Mouse (Mus musculus): Measurements from ENCODE around the gene Retn. TPM values are rescaled to one million over a fixed set of nuclear protein-coding genes. Genes with fewer than 3 reads are reported as not detected.

The Retn gene
- polyA plus RNA-seq, 1 experiment from 2014 or later, result not detected

DNA sequence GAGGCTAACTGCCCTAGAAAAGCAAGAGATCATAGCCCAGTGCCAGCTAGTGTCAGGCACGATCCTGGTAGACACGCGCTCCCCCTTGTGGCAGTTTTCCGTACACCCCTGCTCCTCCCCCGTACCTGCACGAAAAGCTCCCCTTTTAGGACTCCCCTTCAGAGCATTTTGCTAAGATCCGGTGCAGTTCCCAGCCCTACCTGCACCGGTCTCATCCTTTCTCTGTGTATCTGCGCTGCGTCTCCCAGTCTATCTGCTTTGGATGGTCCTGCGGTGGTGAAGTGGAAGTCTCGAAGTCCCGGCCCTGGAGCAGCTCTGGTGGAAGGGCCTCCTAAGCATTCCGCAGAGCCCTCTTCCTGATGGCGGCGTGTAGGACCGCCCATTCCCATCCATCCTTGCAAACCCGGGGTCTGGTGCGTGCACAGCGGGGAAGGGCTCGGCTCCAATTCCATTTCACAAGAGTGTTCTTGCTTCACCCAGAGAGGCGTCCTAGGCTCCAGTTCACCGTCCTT is 16.5 kb downstream of the Retn start, which contains the start of gene Fcor:
Fcor (minus strand) TSS at position 383 of the 512 bp plus-strand sequence.
- no peaks in the 10 kb centered on the region for H3K27me3 ChIP-seq (ENCODE audit: control insufficient read depth, insufficient read depth, low read length)
- ATAC-seq (ENCODE audit: low FRiP score), result peak; percentile 86

DNA sequence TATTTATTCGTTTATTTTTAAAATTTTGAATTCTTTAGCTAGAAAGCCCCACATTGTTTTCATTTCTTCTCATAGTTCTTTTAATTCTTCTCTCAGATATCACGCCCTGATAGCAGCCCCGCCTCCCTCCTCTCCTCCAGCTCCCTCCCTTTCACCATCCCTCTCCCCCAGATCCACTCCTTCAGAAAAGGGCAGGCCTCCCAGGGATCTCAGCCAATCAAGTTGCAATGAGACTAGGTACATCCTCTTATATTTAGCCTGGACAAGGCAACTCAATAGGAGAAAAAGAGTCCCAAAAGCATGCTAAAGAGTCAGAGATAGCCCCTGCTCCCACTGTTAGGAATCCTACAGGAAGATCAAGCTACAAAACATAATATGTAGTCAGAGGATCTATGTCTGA is 19.1 kb downstream of the Retn start:
- Histone ChIP-seq H3K36me3 (ENCODE audit: control insufficient read depth, insufficient read depth, low read length) (0 out of 2 replicates have a peak, but pooled peaks cover 4% of the 10 kb centered on the region), H3K4me2 (replicated peaks; ENCODE audit: low read depth, low read length) (no peak overlapping the region), H3K4me3 (ENCODE audit: low read depth, low read length) (no peak overlapping the region), H3K9ac (ENCODE audit: low read depth, low read length) (no peak overlapping the region), H3K9me3 (ENCODE audit: control insufficient read depth, low read length) (no peaks in the 10 kb centered on the region), H3K27ac (ENCODE audit: low read depth, low read length) (no peak overlapping the region), H3K4me1 (replicated peaks; ENCODE audit: control insufficient read depth, insufficient read depth, low read length) (no peaks in the 10 kb centered on the region), H3K27me3 (ENCODE audit: control insufficient read depth, insufficient read depth, low read length) (no peaks in the 10 kb centered on the region)
- DNase-seq (ENCODE audit: low spot score) (no peak), ATAC-seq (ENCODE audit: low FRiP score) (no peak)
- 59% methylated on average over 3 of the region's 3 CpGs for WGBS

More for the DNA sequence above, 16.5 kb downstream of the Retn start, which contains the start of gene Fcor:
- H3K4me2 ChIP-seq (replicated peaks; ENCODE audit: low read depth, low read length), result peak within 1 kb of the TSS; percentile 74
- H3K9ac ChIP-seq (ENCODE audit: low read depth, low read length), result peak within 1 kb of the TSS; percentile 74
- under 1% methylated on average over 23 of the region's 23 CpGs for WGBS
- H3K4me3 ChIP-seq (ENCODE audit: low read depth, low read length), result peak within 1 kb of the TSS; percentile 46
- H3K9me3 ChIP-seq (ENCODE audit: control insufficient read depth, low read length), result no peaks in the 10 kb centered on the region
- no peaks in the 10 kb centered on the region for H3K36me3 ChIP-seq (ENCODE audit: control insufficient read depth, insufficient read depth, low read length)
- peak; percentile 89 for DNase-seq (ENCODE audit: low spot score)
- peak within 1 kb of the TSS; percentile 27 for H3K27ac ChIP-seq (ENCODE audit: low read depth, low read length)
- no peaks in the 10 kb centered on the region for H3K4me1 ChIP-seq (replicated peaks; ENCODE audit: control insufficient read depth, insufficient read depth, low read length)

DNA sequence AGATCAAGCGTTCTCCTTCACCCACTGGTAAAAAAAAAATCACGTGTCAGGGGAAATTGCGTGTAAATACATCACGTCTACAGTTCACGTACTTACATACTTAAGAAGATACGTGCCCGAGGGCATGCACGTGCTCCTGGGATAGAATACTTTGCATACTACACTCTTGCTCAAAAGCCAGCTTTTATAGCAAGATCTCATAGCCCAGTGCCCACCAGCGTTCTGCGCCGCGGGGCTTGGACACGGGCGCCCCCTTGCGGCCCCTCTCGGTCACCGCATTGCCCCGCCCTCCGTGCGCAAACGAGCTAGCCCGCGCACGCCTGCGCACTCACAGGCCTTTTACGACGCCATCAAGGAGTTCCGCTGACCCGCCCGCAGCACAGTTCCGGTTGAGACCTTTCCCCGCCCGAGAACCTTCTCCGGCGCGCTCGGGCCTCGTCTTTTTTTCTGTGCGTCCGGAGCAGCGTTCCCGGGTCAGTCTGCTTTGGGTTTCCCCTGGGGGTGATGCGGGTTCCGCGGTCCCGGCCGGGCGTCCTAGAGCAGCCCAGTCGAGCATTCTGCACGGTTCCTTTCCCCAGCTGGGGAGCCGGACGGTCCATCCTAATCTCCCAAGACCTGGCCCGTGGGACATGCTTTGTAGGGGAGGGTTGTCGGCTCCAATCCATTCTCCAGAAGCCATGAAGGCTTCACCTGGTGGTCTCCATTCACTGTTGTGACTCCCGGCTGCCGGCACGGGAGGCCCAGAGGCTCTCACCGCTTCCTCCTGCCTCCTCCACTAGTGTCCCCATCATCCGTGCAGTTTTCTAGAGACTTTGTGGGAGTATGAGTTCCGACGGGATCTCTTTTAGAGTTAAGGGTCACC is 20.8 kb downstream of the Retn start, which contains the start of gene Trappc5:
Trappc5 (plus strand) TSS at position 169 of the 862 bp plus-strand sequence.
- peak within 1 kb of the TSS; percentile 84 for H3K4me2 ChIP-seq (replicated peaks; ENCODE audit: low read depth, low read length)
- no peaks in the 10 kb centered on the region for H3K9me3 ChIP-seq (ENCODE audit: control insufficient read depth, low read length)
- ATAC-seq (ENCODE audit: low FRiP score) (peak; percentile 86), DNase-seq (ENCODE audit: low spot score) (peak; percentile 96)
- H3K4me1 ChIP-seq (replicated peaks; ENCODE audit: control insufficient read depth, insufficient read depth, low read length), result no peaks in the 10 kb centered on the region
- H3K4me3 ChIP-seq (ENCODE audit: low read depth, low read length), result peak within 1 kb of the TSS; percentile 88
- peak within 1 kb of the TSS; percentile 84 for H3K27ac ChIP-seq (ENCODE audit: low read depth, low read length)
- H3K9ac ChIP-seq (ENCODE audit: low read depth, low read length), result peak within 1 kb of the TSS; percentile 85
- no peaks in the 10 kb centered on the region for H3K27me3 ChIP-seq (ENCODE audit: control insufficient read depth, insufficient read depth, low read length)
- WGBS, result 2% methylated on average over 61 of the region's 61 CpGs
- H3K36me3 ChIP-seq (ENCODE audit: control insufficient read depth, insufficient read depth, low read length), result 0 out of 2 replicates have a peak, but pooled peaks cover 6% of the 10 kb centered on the region

DNA sequence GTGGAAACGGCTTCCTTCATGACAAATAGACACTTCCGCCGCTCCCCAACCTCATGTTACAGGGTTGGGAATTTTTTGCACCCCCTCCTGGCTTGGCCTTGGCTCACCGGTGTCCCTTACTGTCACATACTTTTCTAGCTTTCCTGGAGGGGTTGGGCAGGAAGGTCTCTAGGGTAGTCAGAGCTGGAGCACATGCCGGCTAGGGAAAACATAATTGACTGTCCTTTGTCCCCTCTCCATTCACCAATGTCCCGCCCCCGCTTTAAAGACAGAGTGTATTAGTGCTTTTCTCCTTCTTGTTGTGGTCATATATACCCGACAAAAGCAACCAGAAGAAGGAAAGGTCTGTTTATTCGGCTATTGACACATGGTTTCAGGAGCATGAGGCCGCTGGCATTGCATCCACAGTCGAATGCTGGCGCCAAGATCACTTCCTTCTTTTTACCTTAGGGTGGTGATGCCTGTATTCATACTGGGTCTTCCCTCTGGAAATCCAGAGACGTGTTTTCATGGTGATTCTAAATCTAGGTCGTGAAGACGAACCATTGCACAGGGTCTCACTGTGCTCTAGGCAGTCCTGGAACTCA is 21.5 kb downstream of the Retn start:
- WGBS, result 8% methylated on average over 15 of the region's 15 CpGs
- Histone ChIP-seq H3K27me3 (ENCODE audit: control insufficient read depth, insufficient read depth, low read length) (no peaks in the 10 kb centered on the region), H3K4me2 (replicated peaks; ENCODE audit: low read depth, low read length) (peak overlapping the region; percentile 84), H3K36me3 (ENCODE audit: control insufficient read depth, insufficient read depth, low read length) (0 out of 2 replicates have a peak, but pooled peaks cover 6% of the 10 kb centered on the region), H3K27ac (ENCODE audit: low read depth, low read length) (peak overlapping the region; percentile 84), H3K4me1 (replicated peaks; ENCODE audit: control insufficient read depth, insufficient read depth, low read length) (no peaks in the 10 kb centered on the region), H3K9me3 (ENCODE audit: control insufficient read depth, low read length) (no peaks in the 10 kb centered on the region), H3K9ac (ENCODE audit: low read depth, low read length) (peak overlapping the region; percentile 85), H3K4me3 (ENCODE audit: low read depth, low read length) (peak overlapping the region; percentile 88)
- ATAC-seq (ENCODE audit: low FRiP score) (peak; percentile 1; the same call in 1 of the 2 replicates), DNase-seq (ENCODE audit: low spot score) (no peak)

DNA sequence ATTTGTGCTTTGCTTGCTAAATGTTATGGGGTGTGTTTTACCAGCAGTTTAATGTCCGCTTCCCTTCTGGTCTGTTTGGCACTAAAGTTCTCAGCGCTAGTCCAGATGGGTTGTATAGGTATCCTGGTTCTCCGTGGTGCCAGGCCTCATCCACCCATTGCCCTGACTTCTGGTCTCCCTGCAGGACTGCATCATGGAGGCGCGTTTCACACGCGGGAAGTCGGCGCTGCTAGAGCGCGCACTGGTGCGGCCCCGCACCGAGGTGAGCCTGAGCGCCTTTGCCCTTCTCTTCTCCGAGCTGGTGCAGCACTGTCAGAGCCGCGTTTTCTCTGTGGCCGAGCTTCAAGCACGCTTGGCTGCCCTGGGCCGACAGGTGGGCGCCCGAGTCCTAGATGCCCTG is 23.3 kb downstream of the Retn start:
- Histone ChIP-seq H3K4me3 (ENCODE audit: low read depth, low read length) (no peak overlapping the region), H3K4me1 (replicated peaks; ENCODE audit: control insufficient read depth, insufficient read depth, low read length) (no peaks in the 10 kb centered on the region), H3K4me2 (replicated peaks; ENCODE audit: low read depth, low read length) (no peak overlapping the region), H3K27ac (ENCODE audit: low read depth, low read length) (no peak overlapping the region), H3K36me3 (ENCODE audit: control insufficient read depth, insufficient read depth, low read length) (0 out of 2 replicates have a peak, but pooled peaks cover 6% of the 10 kb centered on the region), H3K9ac (ENCODE audit: low read depth, low read length) (no peak overlapping the region), H3K9me3 (ENCODE audit: control insufficient read depth, low read length) (no peaks in the 10 kb centered on the region), H3K27me3 (ENCODE audit: control insufficient read depth, insufficient read depth, low read length) (no peaks in the 10 kb centered on the region)
- DNase-seq (ENCODE audit: low spot score) (no peak), ATAC-seq (ENCODE audit: low FRiP score) (no peak)
- 96% methylated on average over 23 of the region's 23 CpGs for WGBS

DNA sequence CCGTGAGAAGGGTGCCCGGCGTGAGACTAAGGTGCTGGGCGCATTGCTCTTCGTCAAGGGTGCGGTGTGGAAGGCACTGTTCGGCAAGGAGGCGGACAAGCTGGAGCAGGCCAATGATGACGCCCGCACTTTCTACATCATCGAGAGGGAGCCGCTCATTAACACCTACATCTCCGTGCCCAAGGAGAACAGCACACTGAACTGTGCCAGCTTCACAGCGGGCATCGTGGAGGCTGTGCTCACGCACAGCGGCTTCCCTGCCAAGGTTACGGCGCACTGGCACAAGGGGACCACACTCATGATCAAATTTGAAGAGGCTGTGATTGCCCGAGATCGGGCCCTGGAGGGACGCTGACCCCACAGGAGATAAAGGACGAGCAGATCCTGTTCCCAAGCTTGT is 23.7 kb downstream of the Retn start:
- Histone ChIP-seq H3K9me3 (ENCODE audit: control insufficient read depth, low read length) (no peaks in the 10 kb centered on the region), H3K27ac (ENCODE audit: low read depth, low read length) (no peak overlapping the region), H3K9ac (ENCODE audit: low read depth, low read length) (no peak overlapping the region), H3K4me3 (ENCODE audit: low read depth, low read length) (no peak overlapping the region), H3K27me3 (ENCODE audit: control insufficient read depth, insufficient read depth, low read length) (no peaks in the 10 kb centered on the region), H3K4me1 (replicated peaks; ENCODE audit: control insufficient read depth, insufficient read depth, low read length) (no peaks in the 10 kb centered on the region), H3K36me3 (ENCODE audit: control insufficient read depth, insufficient read depth, low read length) (0 out of 2 replicates have a peak, but pooled peaks cover 6% of the 10 kb centered on the region), H3K4me2 (replicated peaks; ENCODE audit: low read depth, low read length) (no peak overlapping the region)
- DNase-seq (ENCODE audit: low spot score) (no peak), ATAC-seq (ENCODE audit: low FRiP score) (no peak)
- WGBS, result 97% methylated on average over 23 of the region's 23 CpGs

DNA sequence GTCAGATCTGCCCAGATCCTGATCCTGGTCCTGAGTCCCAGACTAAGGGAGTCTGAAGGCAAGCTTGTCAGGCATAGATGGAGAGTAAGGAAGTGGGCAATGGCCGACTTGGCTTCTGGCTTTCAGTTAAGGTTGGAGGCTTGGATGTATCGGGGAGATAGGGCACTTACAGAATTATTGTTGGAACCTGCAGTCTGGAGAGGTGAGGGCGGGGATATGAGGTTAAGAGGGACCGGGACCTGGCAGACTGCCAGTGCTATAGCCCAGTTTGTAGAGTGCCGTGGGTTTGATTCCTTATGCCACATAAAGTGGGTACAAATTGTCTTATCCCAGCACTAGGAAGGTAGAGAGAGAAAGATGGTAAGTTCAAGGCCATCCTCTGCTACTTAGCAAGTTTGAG is 24.1 kb downstream of the Retn start:
- Histone ChIP-seq H3K4me1 (replicated peaks; ENCODE audit: control insufficient read depth, insufficient read depth, low read length) (no peaks in the 10 kb centered on the region), H3K9me3 (ENCODE audit: control insufficient read depth, low read length) (no peaks in the 10 kb centered on the region), H3K27me3 (ENCODE audit: control insufficient read depth, insufficient read depth, low read length) (no peaks in the 10 kb centered on the region), H3K9ac (ENCODE audit: low read depth, low read length) (no peak overlapping the region), H3K4me3 (ENCODE audit: low read depth, low read length) (no peak overlapping the region), H3K27ac (ENCODE audit: low read depth, low read length) (no peak overlapping the region), H3K4me2 (replicated peaks; ENCODE audit: low read depth, low read length) (no peak overlapping the region), H3K36me3 (ENCODE audit: control insufficient read depth, insufficient read depth, low read length) (0 out of 2 replicates have a peak, but pooled peaks cover 6% of the 10 kb centered on the region)
- DNase-seq (ENCODE audit: low spot score) (no peak), ATAC-seq (ENCODE audit: low FRiP score) (no peak)
- 94% methylated on average over 5 of the region's 5 CpGs for WGBS

DNA sequence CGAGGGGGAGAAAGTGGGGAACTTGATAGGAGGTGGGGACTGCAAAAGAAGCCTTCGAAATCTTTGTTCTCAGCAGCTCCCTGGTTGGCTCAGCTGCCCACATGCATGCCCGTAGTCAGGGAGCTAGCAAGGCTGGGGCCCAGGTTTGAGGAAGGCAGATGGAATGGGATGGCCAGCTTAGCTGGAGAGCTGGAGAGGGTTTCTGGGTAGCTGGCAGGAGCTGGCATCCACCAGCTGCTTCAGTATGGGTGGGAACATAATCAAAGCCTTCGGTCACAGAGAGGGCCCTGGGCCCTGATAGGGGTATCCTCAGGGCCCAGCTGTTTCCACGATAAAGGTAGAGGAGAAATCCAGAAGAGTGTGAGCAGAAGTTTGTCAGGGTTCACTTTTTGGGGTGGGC is 26.9 kb downstream of the Retn start:
- no peak overlapping the region for H3K27ac ChIP-seq (ENCODE audit: low read depth, low read length)
- 90% methylated on average over 5 of the region's 5 CpGs for WGBS
- ATAC-seq (ENCODE audit: low FRiP score) (no peak), DNase-seq (ENCODE audit: low spot score) (no peak)
- H3K4me2 ChIP-seq (replicated peaks; ENCODE audit: low read depth, low read length), result no peak overlapping the region
- H3K9me3 ChIP-seq (ENCODE audit: control insufficient read depth, low read length), result no peaks in the 10 kb centered on the region
- H3K4me3 ChIP-seq (ENCODE audit: low read depth, low read length), result no peak overlapping the region
- 0 out of 2 replicates have a peak, but pooled peaks cover 6% of the 10 kb centered on the region for H3K36me3 ChIP-seq (ENCODE audit: control insufficient read depth, insufficient read depth, low read length)
- H3K9ac ChIP-seq (ENCODE audit: low read depth, low read length), result no peak overlapping the region
- no peaks in the 10 kb centered on the region for H3K4me1 ChIP-seq (replicated peaks; ENCODE audit: control insufficient read depth, insufficient read depth, low read length)
- H3K27me3 ChIP-seq (ENCODE audit: control insufficient read depth, insufficient read depth, low read length), result no peaks in the 10 kb centered on the region

All from hindbrain, embryonic 11.5 days (tissue).